Mouse (Mus musculus) ES-E14 (cell line): ENCODE measurements around the gene Prickle2. TPM values are rescaled to one million over a fixed set of nuclear protein-coding genes. Genes with fewer than 3 reads are reported as not detected.

Experiments
- DNase-seq: peaks from one replicate; pipeline ENCODE4 v3.0.0-alpha.2; 2013; ENCODE audit warnings: low read depth, low spot score
- H3K27ac ChIP-seq: 2 replicates; pipeline ENCODE4 v1.5.1; 2012; ENCODE audit warnings: low read depth, mild to moderate bottlenecking, low read length, moderate library complexity, mixed read lengths; ENCODE audit not compliant: poor library complexity, insufficient read depth, severe bottlenecking
- H3K36me3 ChIP-seq: 2 replicates; pipeline ENCODE4 v1.6.1; 2012; ENCODE audit warnings: mild to moderate bottlenecking, low read length, moderate library complexity, mixed read lengths; ENCODE audit not compliant: control insufficient read depth, poor library complexity, insufficient read depth, severe bottlenecking
- H3K4me1 ChIP-seq, 2 experiments: fragments of 150-350 bp in 1 of 2; sonication (generic) in 1 of 2; 2 replicates each; pipeline ENCODE4 v1.6.1; 2012; ENCODE audit warnings: low read length in 2 of 2, mild to moderate bottlenecking in 1 of 2, mixed read lengths in 1 of 2; ENCODE audit not compliant: control insufficient read depth in 2 of 2, insufficient read depth in 2 of 2, poor library complexity in 1 of 2
- H3K4me3 ChIP-seq, 2 experiments: fragments of 150-350 bp in 1 of 2; sonication (generic) in 1 of 2; 2 replicates each; pipeline ENCODE4 v1.5.1; 2012; ENCODE audit warnings: low read length in 2 of 2, low read depth in 1 of 2, mild to moderate bottlenecking in 1 of 2, mixed read lengths in 1 of 2; ENCODE audit not compliant: insufficient read depth in 1 of 2, poor library complexity in 1 of 2, severe bottlenecking in 1 of 2
- H3K9ac ChIP-seq: 2 replicates; pipeline ENCODE4 v1.6.1; 2012; ENCODE audit warnings: low read depth, mild to moderate bottlenecking, low read length, mixed read lengths; ENCODE audit not compliant: poor library complexity, insufficient read depth, severe bottlenecking
- H3K9me3 ChIP-seq: fragments of 150-350 bp; sonication (generic); 2 replicates; pipeline ENCODE4 v1.6.1; 2012; ENCODE audit warnings: low read depth, mild to moderate bottlenecking, low read length; ENCODE audit not compliant: control insufficient read depth, insufficient read depth
- CHD2 ChIP-seq: IDR thresholded peaks from 2 replicates; pipeline ENCODE4 v1.6.1; 2014; ENCODE audit warnings: mild to moderate bottlenecking, low read depth, low read length, inconsistent platforms
- HCFC1 ChIP-seq: IDR thresholded peaks from 2 replicates; pipeline ENCODE4 v1.6.1; 2012; ENCODE audit warnings: low read length, inconsistent platforms, borderline replicate concordance; ENCODE audit not compliant: insufficient read depth
- MAFK ChIP-seq: IDR thresholded peaks from 2 replicates; pipeline ENCODE4 v1.6.1; 2014; ENCODE audit warnings: mild to moderate bottlenecking, low read depth, low read length, inconsistent platforms; ENCODE audit not compliant: insufficient read depth
- ZC3H11A ChIP-seq: IDR thresholded peaks from 2 replicates; pipeline ENCODE4 v1.6.1; 2012; ENCODE audit warnings: low read depth, mild to moderate bottlenecking, inconsistent platforms, low read length, borderline replicate concordance
- ZNF384 ChIP-seq: IDR thresholded peaks from 2 replicates; pipeline ENCODE4 v1.6.1; 2012; ENCODE audit warnings: low read depth, low read length, inconsistent platforms
- in situ Hi-C, 2 experiments: fragments of 600-800 bp; cut with MboI; formaldehyde crosslinking; loops; one replicate each; pipeline ENCODE4 v1.15.1; 2025; ENCODE audit warnings: low sequenced_read_pairs in 2 of 2, inconsistent platforms in 1 of 2; ENCODE audit not compliant: unreplicated experiment in 2 of 2
- total RNA-seq: library from RNA; depleted of rRNA; stranded (reverse); fragments of 300-350 nt; gene quantifications from 2 replicates; pipeline ENCODE4 v1.2.3, GENCODE M21; 2012

Prickle2 gene
- total RNA-seq, 1 experiment, result 1.2 TPM

DNA sequence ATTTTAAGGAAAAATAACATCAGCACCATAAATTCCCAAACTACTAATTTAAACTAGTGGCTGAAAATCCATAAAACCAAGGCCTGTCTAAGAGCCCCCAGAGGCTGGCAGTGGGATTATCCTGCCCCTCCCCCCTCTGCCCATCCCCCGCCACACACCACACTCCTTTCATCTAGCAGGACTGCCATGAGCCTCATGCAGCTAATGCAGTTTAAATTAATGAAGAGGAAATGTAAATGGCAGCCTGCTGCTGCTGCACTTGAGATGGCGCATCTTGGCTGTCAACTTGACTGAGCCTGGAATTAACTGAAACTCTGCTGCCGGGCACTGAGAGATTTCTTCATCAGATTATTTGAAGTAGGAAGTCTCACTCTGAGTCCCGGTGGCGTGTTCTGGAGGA lies 298.7 kb downstream of the Prickle2 start:
- H3K36me3 ChIP-seq, result no peaks in the 10 kb centered on the region; the same call in 1 of the 2 replicates
- peaks cover 0 to 2% of the 10 kb centered on the region in 2 experiments; a peak in 1 of 4 replicates for H3K4me1 ChIP-seq
- no peaks in the 10 kb centered on the region for H3K9me3 ChIP-seq
- TF ChIP-seq CHD2 (0 out of 2 replicates have a peak, but pooled peaks have one; percentile 14), ZC3H11A (no peak)
- H3K27ac ChIP-seq, result no peak overlapping the region
- H3K9ac ChIP-seq, result no peak overlapping the region
- no peak overlapping the region for H3K4me3 ChIP-seq
- in situ Hi-C loops, result no loop called here
- DNase-seq, result no peak

DNA sequence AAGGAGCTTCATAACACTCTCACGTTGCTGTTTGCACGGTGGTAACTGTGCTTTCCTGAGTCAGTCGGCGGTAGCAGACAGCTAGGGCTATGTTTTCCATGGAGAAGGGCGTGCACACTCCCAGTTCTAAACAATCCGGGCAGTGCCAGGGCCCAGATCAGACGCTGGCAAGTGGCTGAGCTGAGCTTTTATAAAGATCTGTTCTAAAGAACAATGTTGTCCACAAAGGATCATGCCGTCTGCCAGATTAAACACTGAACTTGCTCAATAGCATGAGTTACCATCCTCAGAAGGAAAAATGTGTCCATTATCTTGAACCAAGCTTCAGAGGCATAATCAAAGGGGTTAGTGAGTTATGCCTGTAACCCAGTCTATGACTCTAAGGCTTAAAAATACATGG lies 300.4 kb downstream of the Prickle2 start:
- Histone ChIP-seq H3K9ac (no peak overlapping the region), H3K9me3 (no peaks in the 10 kb centered on the region), H3K27ac (no peak overlapping the region), H3K36me3 (no peaks in the 10 kb centered on the region), H3K4me3 (no peak overlapping the region), H3K4me1 (peaks cover 0 to 2% of the 10 kb centered on the region in 2 experiments; a peak in 1 of 4 replicates)
- no peak for DNase-seq
- TF ChIP-seq ZC3H11A, result no peak
- no peak for TF ChIP-seq CHD2
- TF ChIP-seq HCFC1, result no peak
- no peak for TF ChIP-seq ZNF384
- no peak for TF ChIP-seq MAFK
- in situ Hi-C loops, result no loop called here

DNA sequence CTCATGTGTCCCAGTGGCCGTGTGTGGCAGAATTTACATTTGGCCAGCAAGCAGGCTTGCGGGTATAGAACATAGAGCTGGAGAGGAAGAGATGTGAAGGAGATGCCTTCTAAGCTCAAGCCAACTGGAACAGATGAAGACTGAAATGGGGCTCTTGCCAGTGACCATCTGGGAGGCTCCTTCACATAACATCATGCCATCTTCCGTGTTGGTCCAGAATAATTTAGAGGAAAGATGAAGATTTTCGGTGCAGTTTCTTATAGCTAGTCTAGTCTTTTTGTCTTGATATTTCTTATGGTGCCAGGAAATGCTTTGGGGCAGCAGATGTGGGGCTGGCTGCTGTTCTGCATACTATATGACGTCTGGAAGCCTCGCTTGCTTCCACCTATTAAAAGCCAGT lies 308.1 kb downstream of the Prickle2 start:
- Histone ChIP-seq H3K27ac (no peak overlapping the region), H3K9ac (no peak overlapping the region), H3K4me1 (no peaks in the 10 kb centered on the region), H3K4me3 (no peak overlapping the region), H3K36me3 (no peaks in the 10 kb centered on the region), H3K9me3 (no peaks in the 10 kb centered on the region)
- DNase-seq, result no peak
- no peak for TF ChIP-seq MAFK
- TF ChIP-seq HCFC1, result no peak
- TF ChIP-seq ZNF384, result no peak
- TF ChIP-seq ZC3H11A, result no peak
- no peak for TF ChIP-seq CHD2
- in situ Hi-C loops, result no loop called here

DNA sequence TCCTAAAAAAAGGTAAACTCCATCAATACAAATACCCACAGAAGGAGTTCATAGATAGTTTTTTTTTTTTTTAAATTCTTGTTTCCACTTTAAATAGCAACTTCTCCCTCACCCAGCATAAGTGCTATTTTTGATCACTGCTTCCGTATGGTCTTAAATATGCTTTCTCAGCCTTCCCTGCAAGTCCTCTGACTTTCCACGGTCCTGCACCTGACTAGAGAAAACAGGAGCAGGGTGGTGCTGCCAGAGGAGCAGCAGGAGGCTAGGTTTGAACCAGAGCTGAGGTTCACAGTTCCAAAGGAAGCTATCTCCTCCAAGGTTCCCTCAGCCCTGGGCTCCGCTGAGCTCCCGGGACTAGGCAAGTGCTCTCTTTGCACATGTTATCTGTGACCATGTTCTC lies 310.4 kb downstream of the Prickle2 start:
- Histone ChIP-seq H3K9ac (no peak overlapping the region), H3K36me3 (no peaks in the 10 kb centered on the region), H3K4me3 (no peak overlapping the region), H3K27ac (no peak overlapping the region), H3K4me1 (no peaks in the 10 kb centered on the region), H3K9me3 (no peaks in the 10 kb centered on the region)
- in situ Hi-C loops, result no loop called here
- DNase-seq, result no peak
- no peak for TF ChIP-seq MAFK
- TF ChIP-seq ZNF384, result no peak
- TF ChIP-seq ZC3H11A, result no peak
- TF ChIP-seq CHD2, result no peak
- TF ChIP-seq HCFC1, result no peak

DNA sequence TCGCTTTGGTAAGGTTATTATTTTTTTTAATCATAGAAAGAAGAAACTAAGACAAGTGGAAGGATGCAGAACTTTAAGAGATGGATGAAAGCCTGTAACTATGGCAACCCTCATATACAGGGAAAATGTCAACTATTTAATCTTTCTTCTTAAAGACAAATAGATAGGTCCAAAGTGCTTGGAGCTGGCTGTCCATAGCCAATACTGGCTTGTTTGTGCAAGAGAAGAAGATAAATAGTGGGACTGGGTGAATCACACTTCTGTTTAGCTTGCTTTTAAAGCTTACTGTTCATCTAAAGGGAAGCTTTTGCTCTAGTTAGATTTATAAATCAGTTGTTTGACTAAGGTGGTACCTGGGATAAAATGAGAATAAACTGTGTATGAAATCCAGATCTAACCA lies 310.8 kb downstream of the Prickle2 start:
- Histone ChIP-seq H3K36me3 (no peaks in the 10 kb centered on the region), H3K4me1 (no peaks in the 10 kb centered on the region), H3K9me3 (no peaks in the 10 kb centered on the region), H3K27ac (no peak overlapping the region), H3K4me3 (no peak overlapping the region), H3K9ac (no peak overlapping the region)
- in situ Hi-C loops, result no loop called here
- DNase-seq, result no peak
- TF ChIP-seq ZNF384 (no peak), MAFK (no peak), CHD2 (no peak), ZC3H11A (no peak), HCFC1 (no peak)
